ENCODE assay signal across 9 mouse cellular contexts in the genomic region with DNA sequence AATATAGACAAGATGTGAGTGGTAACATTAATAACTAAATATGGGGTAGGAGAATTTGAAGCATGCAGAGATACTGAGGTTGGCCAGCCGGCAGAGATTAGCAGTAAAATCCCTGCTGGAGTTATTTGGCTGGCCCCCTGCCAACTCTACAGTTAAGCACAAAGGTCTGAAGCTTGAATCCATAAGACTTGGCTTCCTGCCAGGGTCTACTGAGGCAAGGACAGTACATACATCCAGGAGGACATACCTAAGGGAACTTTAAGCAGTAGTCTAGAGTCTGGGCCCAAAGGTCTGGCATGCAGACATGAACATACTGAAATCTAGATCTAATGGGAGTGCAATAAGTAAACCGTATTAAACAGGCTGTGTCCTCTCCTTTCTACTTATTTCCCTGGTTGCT.
DNase-seq lines count a peak whose midpoint lies in the region; ATAC-seq and TF ChIP-seq lines count a peak whose summit lies in the region.
"Had no signal": no experiment of that assay in that cellular context is flagged by ENCODE, and none has a peak within 500 bp of the region (broad histone marks: within the 10 kb centered on the region; RNA-seq: fewer than 3 reads in every experiment).

No protein-coding gene starts in this region.

- no peak overlapping the region for H3K27ac ChIP-seq in cerebellum, adult 2 months (ENCODE audit: insufficient read depth, low read length)
- no peak overlapping the region for H3K27ac ChIP-seq in hindbrain, embryonic 14.5 days
- H3K27ac ChIP-seq in hindbrain, embryonic 10.5 days, result no peak overlapping the region
- H3K27ac ChIP-seq: neural tube, embryonic 15.5 days had no signal

- H3K9ac ChIP-seq in hindbrain, embryonic 14.5 days, result no peak overlapping the region
- H3K9ac ChIP-seq: neural tube, embryonic 15.5 days had no signal

- no peaks in the 10 kb centered on the region for H3K9me3 ChIP-seq in hindbrain, embryonic 14.5 days (ENCODE audit: control insufficient read depth, low read length)
- no peaks in the 10 kb centered on the region for H3K9me3 ChIP-seq in hindbrain, embryonic 10.5 days
- H3K9me3 ChIP-seq: neural tube, embryonic 15.5 days had no signal

- ATAC-seq in hindbrain, embryonic 14.5 days (ENCODE audit: low FRiP score), result peak; percentile 34; the same call in 1 of the 2 replicates

- H3K4me1 ChIP-seq in cerebellum, adult 2 months (ENCODE audit: control insufficient read depth, insufficient read depth, low read length), result no peaks in the 10 kb centered on the region
- no peaks in the 10 kb centered on the region for H3K4me1 ChIP-seq in hindbrain, embryonic 14.5 days (replicated peaks; ENCODE audit: control insufficient read depth, insufficient read depth, low read length)
- H3K4me1 ChIP-seq in hindbrain, embryonic 10.5 days (replicated peaks), result no peaks in the 10 kb centered on the region
- H3K4me1 ChIP-seq: neural tube, embryonic 15.5 days had no signal

- WGBS in cerebellum, adult 2 months, result 65% methylated on average over 2 of the region's 2 CpGs
- WGBS in hindbrain, embryonic 14.5 days, result 62% methylated on average over 2 of the region's 2 CpGs
- WGBS in hindbrain, embryonic 10.5 days, result 79% methylated on average over 2 of the region's 2 CpGs

- no peak overlapping the region for H3K4me3 ChIP-seq in cerebellum, adult 2 months (replicated peaks; ENCODE audit: insufficient read depth, low read depth, low read length)
- no peak overlapping the region for H3K4me3 ChIP-seq in hindbrain, embryonic 14.5 days (replicated peaks; ENCODE audit: low read length)
- H3K4me3 ChIP-seq in hindbrain, embryonic 10.5 days, result no peak overlapping the region
- H3K4me3 ChIP-seq: neural tube, embryonic 15.5 days had no signal

- H3K36me3 ChIP-seq in hindbrain, embryonic 14.5 days (replicated peaks; ENCODE audit: control insufficient read depth, insufficient read depth), result no peaks in the 10 kb centered on the region
- no peaks in the 10 kb centered on the region for H3K36me3 ChIP-seq in hindbrain, embryonic 10.5 days
- H3K36me3 ChIP-seq: neural tube, embryonic 15.5 days had no signal

- H3K27me3 ChIP-seq in cerebellum, adult 2 months (ENCODE audit: control insufficient read depth, insufficient read depth, low read length), result no peaks in the 10 kb centered on the region
- H3K27me3 ChIP-seq in hindbrain, embryonic 14.5 days (ENCODE audit: control insufficient read depth, insufficient read depth, low read length), result no peaks in the 10 kb centered on the region
- no peaks in the 10 kb centered on the region for H3K27me3 ChIP-seq in hindbrain, embryonic 10.5 days (ENCODE audit: insufficient read depth, poor library complexity, severe bottlenecking)
- H3K27me3 ChIP-seq: neural tube, embryonic 15.5 days had no signal

- no peak overlapping the region for H3K4me2 ChIP-seq in hindbrain, embryonic 14.5 days (replicated peaks)
- H3K4me2 ChIP-seq: neural tube, embryonic 15.5 days had no signal

- no peak for TF ChIP-seq CTCF in cerebellum, adult 2 months (IDR thresholded peaks at IDR 0.05; ENCODE audit: borderline replicate concordance, insufficient read depth, low read depth, low read length)

- no peak for TF ChIP-seq POLR2A in cerebellum, adult 2 months (IDR thresholded peaks at IDR 0.05; ENCODE audit: borderline replicate concordance, insufficient read depth, low read length)

- peak; percentile 3 to 10 for DNase-seq in cerebellum, postnatal 36 days
- no peak for DNase-seq in cerebellum, adult 2 months
- no peak for DNase-seq in hindbrain, embryonic 14.5 days (ENCODE audit: low spot score)
- DNase-seq in hindbrain, embryonic 10.5 days (ENCODE audit: low spot score), result no peak
- peak; percentile 6 for DNase-seq in right cerebral cortex, postnatal 14 days
- no peak for DNase-seq in right cerebral cortex, adult 18-20 months
- DNase-seq in retina, postnatal 7 days (ENCODE audit: low read depth, low spot score), result peak; percentile 1
- DNase-seq in frontal cortex, postnatal 10 days (ENCODE audit: low spot score in 2 of 2), result no peak

Comparison
In these comparisons a context has a peak if more than half of its experiments do, and no peak if none do; other contexts are left out.
1. DNase-seq: peak in cerebellum, postnatal 36 days (2 of 2), right cerebral cortex, postnatal 14 days (single experiment) and retina, postnatal 7 days (single experiment); none in cerebellum, adult 2 months (0 of 2), hindbrain, embryonic 14.5 days (single experiment), hindbrain, embryonic 10.5 days (single experiment), right cerebral cortex, adult 18-20 months (single experiment) and frontal cortex, postnatal 10 days (0 of 2).